Mouse (Mus musculus): Measurements from ENCODE around the gene Dnaaf3.

Dnaaf3 gene

DNA sequence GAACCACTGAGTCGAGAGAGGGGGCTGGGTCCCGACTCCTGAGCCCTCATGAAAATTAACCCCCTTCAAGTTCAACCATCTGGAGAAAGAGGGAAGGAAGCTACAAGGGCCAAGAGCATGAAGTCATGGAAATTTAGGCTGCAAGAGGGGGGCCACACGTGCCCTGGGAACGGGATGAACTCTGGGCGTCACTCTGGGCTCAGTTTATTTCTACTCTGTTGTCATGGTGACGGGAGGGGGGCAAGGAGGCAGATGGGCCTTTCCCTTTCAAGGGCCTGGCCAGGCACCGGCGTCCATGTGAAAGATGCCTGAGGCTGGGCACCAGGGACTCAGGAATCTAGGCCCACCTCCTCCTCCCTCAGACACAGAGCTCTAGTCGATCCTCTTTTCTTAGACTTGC, 34.0 kb downstream of the Dnaaf3 start:
- DNase-seq: peak; percentile 21 to 36

- no peak for DNase-seq
These were observed 34.9 kb downstream of the Dnaaf3 start for GRCm38 (mm10) chr7:4497271-4497903.

DNA sequence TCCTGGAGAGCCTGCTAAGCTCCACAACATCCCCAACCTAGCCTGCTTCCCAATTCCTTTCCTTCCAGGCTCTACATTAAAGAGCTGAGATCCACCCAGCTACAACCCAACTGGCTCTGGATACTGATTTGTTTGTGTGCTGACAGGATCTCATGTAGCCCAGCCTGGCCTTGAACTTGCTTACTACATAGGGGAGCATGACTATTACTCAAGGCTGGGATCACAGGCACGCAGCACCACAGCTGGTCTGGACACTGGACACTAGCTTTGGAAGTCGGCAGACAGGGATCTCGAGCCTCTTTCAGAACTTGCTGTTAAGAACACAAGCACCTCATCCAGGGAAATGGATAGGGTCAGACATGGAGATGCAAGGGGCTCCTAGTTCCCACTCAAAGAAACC, 35.8 kb downstream of the Dnaaf3 start:
- no peak for DNase-seq

DNA sequence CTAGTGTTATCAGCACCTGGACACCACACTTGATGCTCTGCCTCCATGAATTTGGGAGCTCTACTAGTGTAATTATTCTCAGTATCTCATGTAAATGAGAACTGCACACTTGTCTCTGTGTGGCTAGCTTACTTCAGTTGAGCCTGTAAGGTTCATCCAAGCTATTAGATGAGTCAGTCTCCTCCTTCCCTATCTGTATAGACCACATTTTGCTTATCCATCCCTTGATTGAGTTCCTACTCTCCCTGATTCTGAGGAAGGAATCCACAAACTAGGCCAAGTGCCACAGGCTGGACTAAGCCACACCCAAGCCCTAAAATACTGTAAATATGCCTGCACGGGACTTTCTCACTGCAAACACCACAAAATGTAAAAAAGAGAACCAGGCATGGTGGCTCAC, 38.3 kb downstream of the Dnaaf3 start:
- DNase-seq: no peak

GRCm38 (mm10) chr7:4492284-4493224, 39.7 kb downstream of the Dnaaf3 start:
- DNase-seq: no peak

DNA sequence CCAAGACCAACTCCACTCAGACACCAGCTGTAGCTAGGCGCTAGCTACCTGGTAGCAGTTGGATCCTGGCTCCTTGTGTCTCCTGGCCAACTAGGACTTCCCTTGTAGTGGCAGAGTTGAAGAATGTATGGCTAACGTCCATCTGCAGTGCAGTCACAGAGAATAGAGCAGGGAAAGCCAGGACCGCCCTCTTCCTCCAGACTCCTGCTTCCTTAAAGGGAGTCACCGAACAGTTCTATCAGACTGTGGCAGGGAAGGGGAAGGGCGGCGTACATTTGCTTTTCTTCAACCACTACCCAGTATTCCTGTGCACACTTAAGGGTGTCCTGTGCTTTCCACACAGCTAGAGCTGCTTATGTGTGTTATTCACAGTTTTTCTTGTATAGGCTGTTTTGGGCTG, 40.9 kb downstream of the Dnaaf3 start:
- DNase-seq: no peak

DNA sequence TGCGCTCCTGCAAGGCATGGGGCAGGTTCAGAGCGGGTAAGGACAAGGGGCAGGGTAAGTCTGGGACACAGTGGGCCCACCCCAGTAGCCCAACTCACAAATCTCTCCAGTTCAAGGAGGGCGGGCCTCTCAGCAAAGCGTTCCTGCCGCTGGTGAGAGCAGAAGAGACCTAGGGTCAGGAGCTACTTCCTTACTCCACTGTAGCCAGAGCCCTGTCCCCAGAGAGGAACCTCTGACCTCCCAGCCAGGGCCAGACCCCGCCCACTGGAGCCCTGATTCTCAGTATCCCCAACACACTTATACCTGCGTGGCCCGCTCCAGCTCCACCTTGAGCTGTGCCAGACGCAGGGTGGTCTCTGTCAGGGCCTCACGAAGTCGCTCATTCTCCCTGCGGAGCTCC, 50.0 kb downstream of the Dnaaf3 start:
- no peak for DNase-seq

DNA sequence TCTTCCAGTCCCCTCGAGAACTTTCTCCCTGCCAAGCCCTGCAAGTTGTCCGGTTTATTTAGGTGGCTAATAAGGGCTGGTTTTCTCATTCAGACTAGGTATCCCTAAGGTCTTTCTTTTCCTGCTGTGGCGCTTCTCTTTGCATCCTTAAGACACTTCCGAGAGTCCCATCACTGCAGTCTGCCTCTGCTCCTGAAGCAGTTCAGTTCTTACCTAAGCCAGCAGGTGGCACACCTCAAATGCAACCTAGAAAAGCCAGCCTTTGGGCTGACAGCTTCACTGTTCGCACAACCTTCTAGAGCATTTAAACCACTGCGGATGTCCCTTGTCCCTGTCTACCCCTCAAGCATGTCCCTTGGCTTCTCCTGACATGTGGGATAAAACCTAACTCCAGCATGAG, 52.6 kb downstream of the Dnaaf3 start:
- DNase-seq: peak; percentile 34 to 49

DNA sequence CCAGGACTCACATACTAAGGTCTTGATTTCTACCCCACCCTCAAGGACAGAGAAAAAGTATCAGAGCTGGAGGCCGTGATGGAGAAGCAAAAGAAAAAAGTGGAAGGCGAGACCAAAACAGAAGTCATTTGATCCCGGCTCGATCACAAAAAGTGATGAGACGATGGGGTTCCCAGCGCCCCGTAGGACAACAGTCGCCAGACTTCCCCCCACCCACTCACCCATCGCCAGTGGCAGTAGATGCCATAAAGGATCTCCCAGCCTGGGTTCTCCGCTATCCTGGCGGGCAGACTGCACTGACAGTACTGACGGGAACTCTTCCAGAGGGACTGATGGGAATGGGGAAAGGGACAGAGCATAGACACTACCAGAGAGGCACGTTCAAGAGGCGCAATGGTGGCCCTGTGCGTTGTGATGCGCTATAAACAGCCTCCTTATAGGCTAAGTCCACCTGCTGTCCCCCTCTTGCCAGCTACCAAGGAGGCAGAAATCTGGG, 53.4 kb downstream of the Dnaaf3 start:
- no peak for DNase-seq

- DNase-seq: peak; percentile 74 to 87
These were observed 54.0 kb downstream of the Dnaaf3 start for GRCm38 (mm10) chr7:4478021-4478795.

GRCm38 (mm10) chr7:4473940-4474339, 58.3 kb downstream of the Dnaaf3 start:
- DNase-seq: no peak
